Mouse (Mus musculus) hindbrain, embryonic 13.5 days (tissue): ENCODE results near the gene Coa6. TPM values are rescaled to one million over a fixed set of nuclear protein-coding genes. Genes with fewer than 3 reads are reported as not detected.

ENCODE experiments used
- ATAC-seq: fragments of 200-750 bp; cut with Nextera tagmentation; 2 replicates; pipeline ENCODE4 v1.8.0; 2017; ENCODE audit warnings: moderate TSS enrichment; ENCODE audit not compliant: low FRiP score
- H3K27ac ChIP-seq: fragments of 300-500 bp; sonication (generic); 2 replicates; pipeline ENCODE4 v1.5.1; 2015; ENCODE audit warnings: inconsistent platforms, mild to moderate bottlenecking, moderate library complexity
- H3K27me3 ChIP-seq: fragments of 300-500 bp; sonication (generic); 2 replicates; pipeline ENCODE4 v1.6.1; 2015; ENCODE audit warnings: mild to moderate bottlenecking, inconsistent platforms
- H3K36me3 ChIP-seq: fragments of 300-500 bp; sonication (generic); 2 replicates; pipeline ENCODE4 v1.6.1; 2015; ENCODE audit warnings: mild to moderate bottlenecking, inconsistent platforms
- H3K4me1 ChIP-seq: fragments of 300-500 bp; sonication (generic); replicated peaks from 2 replicates; pipeline ENCODE4 v1.6.1; 2015; ENCODE audit warnings: inconsistent platforms
- H3K4me2 ChIP-seq: fragments of 300-500 bp; sonication (generic); 2 replicates; pipeline ENCODE4 v1.6.1; 2015; ENCODE audit warnings: inconsistent platforms, mild to moderate bottlenecking, moderate library complexity
- H3K4me3 ChIP-seq: fragments of 300-500 bp; sonication (generic); 2 replicates; pipeline ENCODE4 v1.5.1; 2015; ENCODE audit warnings: mild to moderate bottlenecking, inconsistent platforms
- H3K9ac ChIP-seq: fragments of 300-500 bp; sonication (generic); 2 replicates; pipeline ENCODE4 v1.6.1; 2015; ENCODE audit warnings: mild to moderate bottlenecking, inconsistent platforms
- H3K9me3 ChIP-seq: fragments of 300-500 bp; sonication (generic); 2 replicates; pipeline ENCODE4 v1.6.1; 2016; ENCODE audit warnings: inconsistent platforms
- whole genome bisulfite sequencing: fragments of 180-500 bp; shearing (Covaris S2); methylation state at CpG from one replicate; pipeline ENCODE4 v1.1.7; 2015; 5-methylcytosine and 5-hydroxymethylcytosine counted together
- polyA plus RNA-seq: library from polyadenylated mRNA; unstranded; fragments of >200 nt; fragmentation: Nextera tagmentation; extraction: Ambion mirVana; gene quantifications from 2 replicates; pipeline ENCODE4 v1.2.1, GENCODE M21; 2015

Coa6 gene
- polyA plus RNA-seq, 1 experiment from 2014 or later, result 46.8 TPM

DNA sequence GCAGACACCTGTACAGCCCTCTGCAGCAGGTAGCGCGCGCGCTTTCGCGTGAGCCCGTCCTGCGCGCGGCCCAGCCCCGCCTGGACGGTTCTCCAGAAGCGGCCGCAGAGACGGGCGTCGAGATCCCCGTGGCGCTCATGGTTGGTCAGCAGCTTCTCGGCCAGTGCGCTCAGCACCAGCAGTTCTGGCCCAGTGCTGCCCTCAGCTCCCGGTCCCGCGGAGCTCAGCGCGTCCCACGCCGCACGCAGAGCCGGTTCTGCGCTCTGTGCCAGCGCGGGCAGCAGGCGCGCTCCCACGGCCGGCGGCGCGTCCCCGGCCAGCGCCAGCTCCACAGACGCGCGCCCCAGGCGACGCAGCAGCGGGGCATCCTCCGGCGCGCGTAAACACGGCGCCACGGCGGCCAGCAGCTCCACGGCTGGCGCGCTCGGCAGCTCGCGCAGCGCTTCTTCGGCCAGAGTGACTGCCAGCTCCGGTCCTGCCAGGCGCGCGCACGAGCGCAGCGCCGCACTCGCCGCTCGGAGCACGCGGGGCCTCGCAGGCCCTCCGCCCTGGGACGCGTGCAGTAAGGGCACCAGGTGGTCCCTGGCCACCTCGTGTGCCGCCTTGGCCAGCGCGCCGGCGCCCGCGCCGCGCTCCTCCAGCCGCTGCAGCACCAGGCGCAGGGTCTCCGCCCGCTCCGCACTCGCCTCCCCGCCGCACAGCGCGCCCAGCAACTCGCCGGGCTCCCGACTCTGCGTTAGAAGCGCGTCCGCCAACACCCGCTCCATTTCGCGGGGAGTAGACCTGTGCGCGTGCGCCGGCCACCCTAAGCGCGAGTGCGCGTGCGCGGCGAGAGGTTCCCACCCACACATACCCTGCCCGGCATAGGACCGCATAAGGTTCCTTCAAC is 52.2 kb downstream of the Coa6 start, which contains the start of gene Tarbp1:
TSS of gene Tarbp1 (minus strand) at position 767 of the 889 bp plus-strand sequence.
- peak; percentile 95 for ATAC-seq

More for the DNA sequence above, 52.2 kb downstream of the Coa6 start, which contains the start of gene Tarbp1:
- peak within 1 kb of the TSS; percentile 84 for H3K9ac ChIP-seq
- H3K36me3 ChIP-seq, result peaks cover 15% of the 10 kb centered on the region
- peak within 1 kb of the TSS; percentile 83 for H3K4me3 ChIP-seq
- H3K9me3 ChIP-seq, result no peaks in the 10 kb centered on the region
- under 1% methylated on average over 110 of the region's 124 CpGs for WGBS
- peak within 1 kb of the TSS; percentile 92 for H3K27ac ChIP-seq
- H3K4me1 ChIP-seq, result peaks cover 23% of the 10 kb centered on the region
- H3K27me3 ChIP-seq, result peaks cover 21% of the 10 kb centered on the region
- peak within 1 kb of the TSS; percentile 73 for H3K4me2 ChIP-seq

Other genes starting within 250 kb of the Coa6 start
- gene Slc35f3, start 124.0 kb upstream of the Coa6 start, polyA plus RNA-seq, result 1.00 and 1.3 TPM in 2 replicates
- gene Tarbp1, start 52.5 kb downstream of the Coa6 start, polyA plus RNA-seq, result 1.5 and 1.6 TPM in 2 replicates
- gene Irf2bp2, start 171.5 kb downstream of the Coa6 start, polyA plus RNA-seq, result 9.0 TPM in 2 replicates